Mouse (Mus musculus) gastrocnemius, adult 2 months (tissue): ENCODE measurements at regions not wholly inside any gene's neighbourhood (a gene's known extent, or its start where the extent isn't known, plus 50 kb on each side); places are given as distances from the start of the nearest gene placed in this dataset.

Source experiments
- DNase-seq: peaks from one replicate; pipeline ENCODE4 v3.0.0; 2022
- H3K27ac ChIP-seq: fragments of 200-600 bp; 2 replicates; pipeline ENCODE4 v1.8.1; 2022; ENCODE audit warnings: mild to moderate bottlenecking
- H3K4me3 ChIP-seq: fragments of 200-600 bp; 2 replicates; pipeline ENCODE4 v1.8.1; 2022; ENCODE audit warnings: mild to moderate bottlenecking, moderate library complexity
- CTCF ChIP-seq: fragments of 200-600 bp; IDR thresholded peaks from 2 replicates; pipeline ENCODE4 v1.8.1; 2022; ENCODE audit warnings: antibody characterized with exemption, mild to moderate bottlenecking, moderate library complexity
- intact Hi-C: fragments of 180-260 bp; cut with DNase I; formaldehyde crosslinking; loops from one replicate; pipeline ENCODE4 v1.15.1; 2025

GRCm38 (mm10) chr13:19523686-19524085 is 96.0 kb downstream of the Epdr1 start:
- DNase-seq = no peak
- TF ChIP-seq CTCF = no peak
- Histone ChIP-seq H3K4me3 (no peak overlapping the region), H3K27ac (no peak overlapping the region)
- intact Hi-C loops = no loop called here

- TF ChIP-seq CTCF = no peak
- H3K27ac ChIP-seq = no peak overlapping the region
Measured at GRCm38 (mm10) chr13:19517938-19518777, 101.6 kb downstream of the Epdr1 start.

GRCm38 (mm10) chr13:19514844-19515555 is 104.7 kb downstream of the Epdr1 start:
- no peak for TF ChIP-seq CTCF
- intact Hi-C loops = no loop called here

More at GRCm38 (mm10) chr13:19517938-19518777, 101.6 kb downstream of the Epdr1 start:
- intact Hi-C loops = no loop called here
- no peak overlapping the region for H3K4me3 ChIP-seq
- DNase-seq = peak; percentile 17

GRCm38 (mm10) chr13:19506543-19506942 is 110.9 kb upstream of the Stard3nl start:
- no peak for DNase-seq
- intact Hi-C loops = no loop called here
- no peak overlapping the region for H3K27ac ChIP-seq
- no peak for TF ChIP-seq CTCF
- no peak overlapping the region for H3K4me3 ChIP-seq

More at GRCm38 (mm10) chr13:19514844-19515555, 104.7 kb downstream of the Epdr1 start:
- Histone ChIP-seq H3K4me3 (no peak overlapping the region), H3K27ac (no peak overlapping the region)
- no peak for DNase-seq

GRCm38 (mm10) chr13:19504241-19504640 is 108.6 kb upstream of the Stard3nl start:
- no peak for DNase-seq
- no peak for TF ChIP-seq CTCF
- no peak overlapping the region for H3K27ac ChIP-seq
- no peak overlapping the region for H3K4me3 ChIP-seq
- intact Hi-C loops = no loop called here

- DNase-seq = no peak
- Histone ChIP-seq H3K27ac (no peak overlapping the region), H3K4me3 (no peak overlapping the region)
- intact Hi-C loops = no loop called here
- no peak for TF ChIP-seq CTCF
Measured at GRCm38 (mm10) chr13:19482198-19482597, 86.6 kb upstream of the Stard3nl start.

- no peak for DNase-seq
- TF ChIP-seq CTCF = no peak
- Histone ChIP-seq H3K27ac (no peak overlapping the region), H3K4me3 (no peak overlapping the region)
- intact Hi-C loops = no loop called here
Measured at GRCm38 (mm10) chr13:19474041-19474440, 78.4 kb upstream of the Stard3nl start.

GRCm38 (mm10) chr13:19470729-19471128 is 75.1 kb upstream of the Stard3nl start:
- intact Hi-C loops = no loop called here
- Histone ChIP-seq H3K27ac (no peak overlapping the region), H3K4me3 (no peak overlapping the region)
- TF ChIP-seq CTCF = no peak
- no peak for DNase-seq

GRCm38 (mm10) chr13:19466722-19467384 is 71.3 kb upstream of the Stard3nl start:
- H3K27ac ChIP-seq = no peak overlapping the region
- no peak for TF ChIP-seq CTCF
- H3K4me3 ChIP-seq = no peak overlapping the region
- intact Hi-C loops = no loop called here
- DNase-seq = no peak

- Histone ChIP-seq H3K4me3 (no peak overlapping the region), H3K27ac (no peak overlapping the region)
- no peak for DNase-seq
- TF ChIP-seq CTCF = peak; percentile 28; the same call in 1 of the 2 replicates
- intact Hi-C loops = no loop called here
Measured at GRCm38 (mm10) chr13:19462966-19463365, 67.4 kb upstream of the Stard3nl start.

- peak; percentile 19; the same call in 1 of the 2 replicates for TF ChIP-seq CTCF
- no peak for DNase-seq
- Histone ChIP-seq H3K27ac (no peak overlapping the region), H3K4me3 (no peak overlapping the region)
- intact Hi-C loops = no loop called here
Measured at GRCm38 (mm10) chr13:19449387-19449786, 53.8 kb upstream of the Stard3nl start.
